Mouse (Mus musculus) ES-E14 (cell line): Measurements from ENCODE around the gene Cep295. TPM values are rescaled to one million over a fixed set of nuclear protein-coding genes. Genes with fewer than 3 reads are reported as not detected.
"Not testable (repeated sequence)": the region's sequence is repeated elsewhere in the genome, so short reads cannot be mapped to it uniquely, and the experiment has no call there.

Source experiments
- DNase-seq: peaks from one replicate; pipeline ENCODE4 v3.0.0-alpha.2; 2013; ENCODE audit warnings: low read depth, low spot score
- H3K27ac ChIP-seq: 2 replicates; pipeline ENCODE4 v1.5.1; 2012; ENCODE audit warnings: low read depth, mild to moderate bottlenecking, low read length, moderate library complexity, mixed read lengths; ENCODE audit not compliant: poor library complexity, insufficient read depth, severe bottlenecking
- H3K36me3 ChIP-seq: 2 replicates; pipeline ENCODE4 v1.6.1; 2012; ENCODE audit warnings: mild to moderate bottlenecking, low read length, moderate library complexity, mixed read lengths; ENCODE audit not compliant: control insufficient read depth, poor library complexity, insufficient read depth, severe bottlenecking
- H3K4me1 ChIP-seq, 2 experiments: fragments of 150-350 bp in 1 of 2; sonication (generic) in 1 of 2; 2 replicates each; pipeline ENCODE4 v1.6.1; 2012; ENCODE audit warnings: low read length in 2 of 2, mild to moderate bottlenecking in 1 of 2, mixed read lengths in 1 of 2; ENCODE audit not compliant: control insufficient read depth in 2 of 2, insufficient read depth in 2 of 2, poor library complexity in 1 of 2
- H3K4me3 ChIP-seq, 2 experiments: fragments of 150-350 bp in 1 of 2; sonication (generic) in 1 of 2; 2 replicates each; pipeline ENCODE4 v1.5.1; 2012; ENCODE audit warnings: low read length in 2 of 2, low read depth in 1 of 2, mild to moderate bottlenecking in 1 of 2, mixed read lengths in 1 of 2; ENCODE audit not compliant: insufficient read depth in 1 of 2, poor library complexity in 1 of 2, severe bottlenecking in 1 of 2
- H3K9ac ChIP-seq: 2 replicates; pipeline ENCODE4 v1.6.1; 2012; ENCODE audit warnings: low read depth, mild to moderate bottlenecking, low read length, mixed read lengths; ENCODE audit not compliant: poor library complexity, insufficient read depth, severe bottlenecking
- H3K9me3 ChIP-seq: fragments of 150-350 bp; sonication (generic); 2 replicates; pipeline ENCODE4 v1.6.1; 2012; ENCODE audit warnings: low read depth, mild to moderate bottlenecking, low read length; ENCODE audit not compliant: control insufficient read depth, insufficient read depth
- CHD2 ChIP-seq: IDR thresholded peaks from 2 replicates; pipeline ENCODE4 v1.6.1; 2014; ENCODE audit warnings: mild to moderate bottlenecking, low read depth, low read length, inconsistent platforms
- HCFC1 ChIP-seq: IDR thresholded peaks from 2 replicates; pipeline ENCODE4 v1.6.1; 2012; ENCODE audit warnings: low read length, inconsistent platforms, borderline replicate concordance; ENCODE audit not compliant: insufficient read depth
- MAFK ChIP-seq: IDR thresholded peaks from 2 replicates; pipeline ENCODE4 v1.6.1; 2014; ENCODE audit warnings: mild to moderate bottlenecking, low read depth, low read length, inconsistent platforms; ENCODE audit not compliant: insufficient read depth
- ZC3H11A ChIP-seq: IDR thresholded peaks from 2 replicates; pipeline ENCODE4 v1.6.1; 2012; ENCODE audit warnings: low read depth, mild to moderate bottlenecking, inconsistent platforms, low read length, borderline replicate concordance
- ZNF384 ChIP-seq: IDR thresholded peaks from 2 replicates; pipeline ENCODE4 v1.6.1; 2012; ENCODE audit warnings: low read depth, low read length, inconsistent platforms
- in situ Hi-C, 2 experiments: fragments of 600-800 bp; cut with MboI; formaldehyde crosslinking; loops; one replicate each; pipeline ENCODE4 v1.15.1; 2025; ENCODE audit warnings: low sequenced_read_pairs in 2 of 2, inconsistent platforms in 1 of 2; ENCODE audit not compliant: unreplicated experiment in 2 of 2
- total RNA-seq: library from RNA; depleted of rRNA; stranded (reverse); fragments of 300-350 nt; gene quantifications from 2 replicates; pipeline ENCODE4 v1.2.3, GENCODE M21; 2012

Cep295 gene
- total RNA-seq, 1 experiment = 64.3 TPM

DNA sequence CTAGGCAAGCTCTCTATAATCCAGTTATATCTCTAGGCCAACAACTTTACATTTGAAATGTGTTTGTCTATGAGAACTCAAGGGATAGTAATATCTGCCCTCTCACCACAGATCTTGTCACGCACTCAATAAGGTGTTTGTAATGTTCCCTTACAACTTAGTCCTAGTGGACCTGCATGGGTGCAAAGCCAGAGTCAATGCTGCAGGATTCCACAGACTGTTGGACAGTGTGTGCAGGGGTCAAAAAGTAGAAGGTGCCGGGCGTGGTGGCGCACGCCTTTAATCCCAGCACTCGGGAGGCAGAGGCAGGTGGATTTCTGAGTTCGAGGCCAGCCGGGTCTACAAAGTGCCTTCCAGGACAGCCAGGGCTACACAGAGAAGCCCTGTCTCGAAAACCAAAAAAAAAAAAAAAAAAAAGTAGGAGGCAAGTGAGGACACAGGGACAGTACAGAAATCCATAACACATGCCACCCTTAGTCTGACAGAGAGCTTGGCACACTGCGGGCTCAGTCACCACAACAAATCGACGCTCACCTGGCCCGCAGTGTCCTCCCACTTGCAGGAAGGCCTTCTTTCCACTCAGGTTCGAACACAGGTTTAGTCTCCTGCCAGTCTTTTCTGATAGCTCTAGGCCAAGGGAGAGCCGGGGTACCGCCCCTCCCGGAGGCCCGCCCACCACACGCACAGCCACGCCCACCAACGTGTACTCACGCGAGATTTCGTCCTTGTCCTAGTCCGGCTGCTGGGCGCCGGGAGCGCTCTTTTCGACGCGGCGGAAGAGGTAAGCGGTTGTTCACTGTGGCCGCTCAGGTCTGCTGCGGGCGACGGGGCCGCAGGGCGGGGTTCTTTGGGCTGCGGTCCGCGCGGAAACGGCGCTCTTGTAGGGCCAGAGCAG is 51.8 kb downstream of the Cep295 start, which contains the start of gene Taf1d:
TSS of gene Taf1d (plus strand) at position 712 of the 895 bp plus-strand sequence.
- peak; percentile 82 for DNase-seq
- TF ChIP-seq ZC3H11A = no peak
- TF ChIP-seq CHD2 = peak; percentile 95
- TF ChIP-seq MAFK = no peak
- no peak for TF ChIP-seq HCFC1
- peak; percentile 76; the same call in 1 of the 2 replicates for TF ChIP-seq ZNF384
- Histone ChIP-seq H3K36me3 (peaks cover 39% of the 10 kb centered on the region), H3K9ac (peak within 1 kb of the TSS; percentile 100), H3K27ac (peak within 1 kb of the TSS; percentile 96), H3K4me3 (peak within 1 kb of the TSS; percentile 76 to 98), H3K4me1 (no peaks in the 10 kb centered on the region; a peak in 1 of 4 replicates), H3K9me3 (no peaks in the 10 kb centered on the region)
- in situ Hi-C loops = no loop called here

DNA sequence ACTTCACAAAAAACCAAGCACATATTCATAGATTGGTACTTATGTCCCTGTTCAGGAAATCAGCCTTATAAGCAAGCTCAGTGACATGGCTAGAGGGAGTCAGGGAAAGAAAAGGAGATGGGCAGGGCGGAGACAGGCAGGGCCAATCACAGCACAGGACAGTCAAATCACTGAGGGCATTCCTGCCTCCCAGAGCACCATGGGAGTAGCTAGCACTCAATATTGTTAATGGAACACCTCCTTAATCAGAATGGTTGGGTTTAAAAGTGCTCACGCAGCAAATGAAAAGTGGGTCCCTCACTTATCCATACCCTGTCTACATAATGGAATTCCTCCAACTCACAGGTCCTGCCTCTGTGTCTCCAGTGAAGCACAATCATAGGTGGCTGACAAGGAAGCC is 54.7 kb downstream of the Cep295 start:
- TF ChIP-seq ZC3H11A = no peak
- Histone ChIP-seq H3K4me3 (no peak overlapping the region), H3K27ac (no peak overlapping the region), H3K36me3 (peaks cover 11% of the 10 kb centered on the region), H3K9me3 (no peaks in the 10 kb centered on the region), H3K4me1 (no peaks in the 10 kb centered on the region; a peak in 1 of 4 replicates), H3K9ac (no peak overlapping the region)
- no peak for DNase-seq
- in situ Hi-C loops = no loop called here

GRCm38 (mm10) chr9:15302006-15302405 is 55.6 kb downstream of the Cep295 start:
- H3K9ac ChIP-seq, H3K36me3 ChIP-seq, H3K27ac ChIP-seq, in situ Hi-C loops, DNase-seq, H3K4me1 ChIP-seq, H3K9me3 ChIP-seq, H3K4me3 ChIP-seq: not testable (repeated sequence)

DNA sequence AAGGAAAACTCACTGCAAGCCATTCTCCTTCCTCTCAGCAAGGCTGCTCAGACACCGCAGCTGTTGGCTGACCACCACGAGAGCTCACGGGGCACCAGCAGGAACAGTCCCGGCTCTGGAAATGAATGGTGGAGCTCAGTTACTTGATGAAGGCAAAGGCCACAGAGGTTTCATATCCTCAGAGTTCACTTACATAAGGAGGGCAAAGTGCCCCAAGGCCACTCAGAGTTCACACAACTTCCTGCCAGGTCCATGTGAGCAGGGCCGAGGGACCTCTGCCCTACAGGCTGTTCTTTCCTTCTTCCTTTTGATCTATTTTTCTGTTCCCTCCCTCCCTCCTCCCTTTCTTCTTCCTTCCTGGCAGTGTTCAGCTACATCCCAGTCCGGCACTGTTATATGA is 56.2 kb downstream of the Cep295 start:
- Histone ChIP-seq H3K4me1 (no peaks in the 10 kb centered on the region), H3K36me3 (no peaks in the 10 kb centered on the region), H3K27ac (no peak overlapping the region), H3K9me3 (no peaks in the 10 kb centered on the region), H3K9ac (0 out of 2 replicates have a peak overlapping the region, but pooled peaks have one; percentile 4), H3K4me3 (no peak overlapping the region)
- no peak for TF ChIP-seq CHD2
- TF ChIP-seq ZNF384 = no peak
- no peak for TF ChIP-seq MAFK
- no peak for TF ChIP-seq ZC3H11A
- TF ChIP-seq HCFC1 = no peak
- no peak for DNase-seq
- in situ Hi-C loops = no loop called here

GRCm38 (mm10) chr9:15300056-15300455 is 57.5 kb downstream of the Cep295 start:
- DNase-seq = no peak
- Histone ChIP-seq H3K9ac (no peak overlapping the region), H3K4me1 (no peaks in the 10 kb centered on the region), H3K4me3 (no peak overlapping the region), H3K9me3 (no peaks in the 10 kb centered on the region), H3K27ac (no peak overlapping the region), H3K36me3 (no peaks in the 10 kb centered on the region)
- TF ChIP-seq ZC3H11A (no peak), CHD2 (no peak), HCFC1 (no peak), MAFK (no peak), ZNF384 (no peak)
- in situ Hi-C loops = no loop called here
